Mouse (Mus musculus) 416B (cell line): Measurements from ENCODE around the gene Lrrfip2.

Source experiments
- DNase-seq: peaks from one replicate; pipeline ENCODE4 v3.0.0; 2011; ENCODE audit warnings: low read depth

The Lrrfip2 gene

GRCm38 (mm10) chr9:111117126-111117642 lies at the start of gene Lrrfip2:
Gene Lrrfip2 (plus strand): TSS chr9:111117592.
- DNase-seq: no peak

- peak; percentile 67 for DNase-seq
These were observed 46.8 kb upstream of the Lrrfip2 start for GRCm38 (mm10) chr9:111070546-111070961.

- DNase-seq: peak; percentile 56
These were observed 45.2 kb upstream of the Lrrfip2 start for GRCm38 (mm10) chr9:111072175-111072574.

GRCm38 (mm10) chr9:111072971-111073370 lies 44.4 kb upstream of the Lrrfip2 start:
- DNase-seq: no peak

- peak; percentile 43 for DNase-seq
These were observed 39.6 kb upstream of the Lrrfip2 start for GRCm38 (mm10) chr9:111077745-111078144.

GRCm38 (mm10) chr9:111080801-111081200 lies 36.6 kb upstream of the Lrrfip2 start:
- no peak for DNase-seq

- DNase-seq: no peak
These were observed 35.6 kb upstream of the Lrrfip2 start for GRCm38 (mm10) chr9:111081765-111082164.

GRCm38 (mm10) chr9:111085329-111085728 lies 32.1 kb upstream of the Lrrfip2 start:
- DNase-seq: no peak

GRCm38 (mm10) chr9:111086137-111086536 lies 31.3 kb upstream of the Lrrfip2 start:
- DNase-seq: peak; percentile 33

- DNase-seq: no peak
These were observed 30.3 kb upstream of the Lrrfip2 start for GRCm38 (mm10) chr9:111086995-111087606.

GRCm38 (mm10) chr9:111087960-111088359 lies 29.4 kb upstream of the Lrrfip2 start:
- no peak for DNase-seq

GRCm38 (mm10) chr9:111088886-111089285 lies 28.5 kb upstream of the Lrrfip2 start:
- no peak for DNase-seq

GRCm38 (mm10) chr9:111092657-111093056 lies 24.7 kb upstream of the Lrrfip2 start:
- no peak for DNase-seq

GRCm38 (mm10) chr9:111093094-111093493 lies 24.3 kb upstream of the Lrrfip2 start:
- DNase-seq: peak; percentile 74

- DNase-seq: peak; percentile 59
These were observed 22.8 kb upstream of the Lrrfip2 start for GRCm38 (mm10) chr9:111094626-111095025.

GRCm38 (mm10) chr9:111095710-111096109 lies 21.7 kb upstream of the Lrrfip2 start:
- DNase-seq: peak; percentile 71

- DNase-seq: no peak
These were observed 20.7 kb upstream of the Lrrfip2 start for GRCm38 (mm10) chr9:111096419-111097326.

- DNase-seq: no peak
These were observed 19.8 kb upstream of the Lrrfip2 start for GRCm38 (mm10) chr9:111097543-111097942.

GRCm38 (mm10) chr9:111100406-111100805 lies 17.0 kb upstream of the Lrrfip2 start:
- DNase-seq: no peak

- DNase-seq: no peak
These were observed 14.1 kb upstream of the Lrrfip2 start for GRCm38 (mm10) chr9:111103293-111103692.

- no peak for DNase-seq
These were observed 13.5 kb upstream of the Lrrfip2 start for GRCm38 (mm10) chr9:111103893-111104292.

GRCm38 (mm10) chr9:111107863-111108262 lies 9.5 kb upstream of the Lrrfip2 start:
- DNase-seq: no peak

- DNase-seq: peak; percentile 71
These were observed 431 bp downstream of the Lrrfip2 start for GRCm38 (mm10) chr9:111117794-111118251.
